Mouse (Mus musculus): ENCODE results near the gene Msx2.

DNA sequence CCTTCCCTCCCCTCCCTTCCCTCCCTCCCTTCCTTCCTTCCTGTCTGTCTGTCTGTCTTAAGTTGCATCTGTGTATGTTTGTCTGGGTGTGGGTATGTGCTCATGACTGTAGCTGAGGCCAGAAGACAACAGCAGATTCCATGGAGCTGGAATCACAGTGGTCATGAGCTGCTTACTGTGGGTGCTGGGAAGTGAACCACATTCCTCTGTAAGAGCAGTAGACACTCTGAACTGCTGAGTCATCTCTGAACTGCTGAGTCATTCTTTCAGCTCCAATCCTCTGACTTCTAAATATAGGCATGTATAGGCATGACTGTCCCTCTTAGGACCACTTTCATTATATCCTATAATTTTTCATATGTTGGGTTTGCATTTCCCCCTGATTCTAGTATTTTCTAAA, 41.7 kb upstream of the Msx2 start:
- TF ChIP-seq CTCF (IDR thresholded peaks at IDR 0.05; ENCODE audit: extremely low read depth, insufficient read depth, insufficient read length, insufficient replicate concordance) (no peak), POLR2A (IDR thresholded peaks at IDR 0.05; ENCODE audit: low read depth, low read length) (no peak)
